Mouse (Mus musculus) layer of hippocampus, adult 8-10 months (tissue): ENCODE measurements around the gene Vmn2r110. TPM values are rescaled to one million over a fixed set of nuclear protein-coding genes. Genes with fewer than 3 reads are reported as not detected.

Source experiments
- DNase-seq, 2 experiments: peaks; one replicate each; pipeline ENCODE4 v3.0.0; 2022; ENCODE audit warnings: low spot score in 2 of 2
- total RNA-seq, 4 experiments: library from RNA; stranded (reverse); gene quantifications; 2 replicates each; pipeline ENCODE4 v1.2.4; 2022

Gene Vmn2r110
- total RNA-seq, result not detected

DNA sequence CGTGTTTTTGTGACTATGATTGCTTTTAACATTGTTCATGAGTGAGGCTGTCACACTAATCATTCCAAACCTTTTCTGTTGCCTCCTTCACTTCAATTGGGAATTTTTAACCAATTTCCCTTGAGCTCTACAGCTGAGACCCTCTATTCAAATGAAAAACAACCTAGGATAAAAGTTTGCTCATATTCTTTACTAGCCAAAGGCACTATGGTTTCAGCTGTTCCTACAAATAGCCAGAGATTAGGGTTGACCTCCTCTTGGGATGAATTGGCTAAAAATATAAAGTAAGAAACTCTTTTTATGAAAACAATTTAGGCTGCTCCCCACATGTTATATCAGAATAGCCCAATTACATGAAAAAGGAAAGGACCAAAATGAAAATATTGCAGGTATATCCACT is at the start of gene Vmn2r110:
Vmn2r110 (minus strand) TSS at position 101 of the 400 bp plus-strand sequence.
- no peak for DNase-seq

DNA sequence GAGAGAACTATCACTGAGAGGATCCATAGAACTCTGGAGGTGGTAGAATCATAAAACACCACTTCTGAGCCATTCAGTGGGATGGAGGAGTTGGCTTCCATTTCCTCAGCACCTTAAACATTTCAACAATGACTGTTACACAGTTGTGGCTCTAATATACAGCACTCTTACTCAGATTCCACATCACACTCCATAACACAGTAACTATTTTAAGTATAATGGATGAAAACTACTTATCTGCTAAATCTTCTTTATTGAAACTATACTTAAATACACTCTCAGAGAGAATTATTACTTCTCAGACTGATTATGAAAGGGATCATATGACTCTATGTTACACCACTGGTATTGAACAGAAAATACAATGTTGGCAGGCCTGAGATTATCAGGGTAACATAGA is 28.6 kb upstream of the Vmn2r110 start, which contains the start of gene Fpr-rs3:
Fpr-rs3 (minus strand) TSS at position 101 of the 400 bp plus-strand sequence.
- no peak for DNase-seq

DNA sequence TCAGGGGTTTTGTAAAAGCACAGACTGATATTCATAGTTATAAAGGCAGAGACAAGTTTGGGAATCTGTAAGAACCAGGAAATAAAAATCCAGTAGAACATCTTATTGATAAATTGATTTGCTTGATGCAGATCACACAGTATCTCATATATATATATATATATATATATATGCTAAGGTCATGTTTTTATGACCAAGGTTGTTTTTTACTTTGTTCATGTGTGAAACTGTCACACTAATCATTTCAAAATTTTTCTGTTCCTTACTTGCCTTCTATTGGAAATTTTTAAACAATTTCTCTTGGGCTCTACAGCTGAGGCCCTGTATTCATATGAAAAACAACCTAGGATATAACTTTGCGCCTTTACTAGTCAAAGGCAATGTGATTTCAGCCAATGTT is 31.6 kb downstream of the Vmn2r110 start, which contains the start of gene Vmn2r109:
Vmn2r109 (minus strand) TSS at position 101 of the 400 bp plus-strand sequence.
- no peak for DNase-seq

Other genes with a start within 250 kb of the Vmn2r110 start
- gene Vmn1r224, start 182.3 kb downstream of the Vmn2r110 start, total RNA-seq, result not detected
- under 1 TPM in 2 of 4 experiments, not detected in 2; 0.04 to 0.12 TPM for gene Vmn2r108, start 115.1 kb downstream of the Vmn2r110 start, total RNA-seq
- gene Vmn1r225, start 98.3 kb downstream of the Vmn2r110 start, total RNA-seq, result not detected
- not detected for gene Vmn2r109, start 31.7 kb downstream of the Vmn2r110 start, total RNA-seq
- not detected for gene Fpr-rs3, start 28.5 kb upstream of the Vmn2r110 start, total RNA-seq
- not detected for gene Vmn1r226, start 86.4 kb upstream of the Vmn2r110 start, total RNA-seq
- not detected for gene Vmn1r227, start 133.4 kb upstream of the Vmn2r110 start, total RNA-seq
- gene Vmn1r228, start 189.7 kb upstream of the Vmn2r110 start, total RNA-seq, result under 1 TPM in 1 of 4 experiments, not detected in 3; 0.08 TPM
- gene Vmn1r229, start 215.1 kb upstream of the Vmn2r110 start, total RNA-seq, result under 1 TPM; 0.02 to 0.09 (median 0.06) TPM
- not detected for gene Vmn1r230, start 244.0 kb upstream of the Vmn2r110 start, total RNA-seq